Mouse (Mus musculus): Measurements from ENCODE around the gene Gadd45b. TPM values are rescaled to one million over a fixed set of nuclear protein-coding genes. Genes with fewer than 3 reads are reported as not detected.

Gene Gadd45b
- polyA plus RNA-seq, 1 experiment from 2014 or later: 12.3 TPM

DNA sequence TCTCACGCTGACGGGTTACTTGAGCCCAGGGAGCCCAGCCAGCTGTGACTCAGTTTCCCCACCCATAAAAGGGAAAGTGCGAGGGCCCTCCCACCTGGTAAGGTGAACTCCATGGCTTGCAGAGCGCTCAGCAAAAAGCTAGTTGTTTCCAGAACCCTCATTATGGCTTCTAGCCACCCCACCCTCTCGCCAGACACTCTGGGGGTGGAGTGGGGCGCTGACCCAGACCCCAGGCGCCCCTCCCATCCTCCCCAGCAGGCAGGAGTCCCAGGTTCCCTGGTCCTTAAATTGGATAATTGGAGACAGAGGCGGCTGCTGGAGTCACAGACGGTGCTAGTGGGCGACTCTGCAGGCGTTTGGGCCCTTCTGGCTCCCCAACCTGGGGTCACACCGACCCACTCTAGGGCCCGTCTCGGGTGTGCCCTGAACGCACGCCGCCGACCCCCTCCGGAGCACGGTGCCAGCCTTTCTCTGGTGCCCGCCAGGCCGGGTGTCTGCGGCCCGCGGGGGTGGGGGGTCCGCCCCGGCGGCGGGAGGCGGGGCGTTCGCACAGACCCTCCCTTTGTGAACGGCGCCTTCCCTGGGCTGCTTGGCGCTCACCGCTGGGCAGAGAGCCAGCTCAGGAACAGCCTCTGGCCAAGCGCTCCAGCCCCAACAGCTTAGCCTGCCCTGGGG is 6.4 kb downstream of the Gadd45b start:
- ATAC-seq (ENCODE audit: insufficient number of reproducible peaks, low FRiP score, low TSS enrichment, low read depth) (peak; percentile 15; the same call in 1 of the 2 replicates), DNase-seq (ENCODE audit: low spot score) (peak; percentile 82)
- no peaks in the 10 kb centered on the region for H3K9me3 ChIP-seq (ENCODE audit: control insufficient read depth, low read length)
- H3K36me3 ChIP-seq (ENCODE audit: control insufficient read depth, insufficient read depth, low read length): no peaks in the 10 kb centered on the region
- H3K27me3 ChIP-seq (ENCODE audit: control insufficient read depth, insufficient read depth, low read length): peaks cover 33% of the 10 kb centered on the region
- WGBS: 1% methylated on average over 37 of the region's 37 CpGs
- peaks cover 85% of the 10 kb centered on the region for H3K4me1 ChIP-seq (ENCODE audit: control insufficient read depth, insufficient read depth, low read length)
- peak overlapping the region; percentile 53 for H3K9ac ChIP-seq (ENCODE audit: low read length)
- peak overlapping the region; percentile 79 for H3K27ac ChIP-seq (replicated peaks; ENCODE audit: low read depth, low read length)
- peak overlapping the region; percentile 62 for H3K4me2 ChIP-seq (ENCODE audit: low read depth, severe bottlenecking)
- H3K4me3 ChIP-seq (ENCODE audit: low read depth, low read length): peak overlapping the region; percentile 28

DNA sequence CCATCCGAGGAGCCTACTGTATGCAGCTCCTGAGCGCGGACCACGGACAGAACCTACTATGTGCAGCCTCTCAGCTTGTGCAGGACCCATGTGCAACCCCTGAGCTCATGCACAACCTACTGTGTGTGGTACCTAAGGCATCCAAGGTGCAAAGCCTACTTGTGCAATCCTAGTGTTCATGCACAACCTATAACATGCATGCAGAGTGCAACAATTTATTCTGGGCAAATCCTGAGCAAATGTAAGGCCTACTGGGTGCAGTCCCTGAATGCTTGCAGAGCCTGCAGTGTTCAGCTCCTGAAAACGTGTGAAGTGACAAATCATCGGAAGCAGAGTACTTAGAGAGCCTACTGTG is 6.9 kb downstream of the Gadd45b start:
- Histone ChIP-seq H3K9ac (ENCODE audit: low read length) (peak overlapping the region; percentile 9), H3K27me3 (ENCODE audit: control insufficient read depth, insufficient read depth, low read length) (peaks cover 29% of the 10 kb centered on the region)

DNA sequence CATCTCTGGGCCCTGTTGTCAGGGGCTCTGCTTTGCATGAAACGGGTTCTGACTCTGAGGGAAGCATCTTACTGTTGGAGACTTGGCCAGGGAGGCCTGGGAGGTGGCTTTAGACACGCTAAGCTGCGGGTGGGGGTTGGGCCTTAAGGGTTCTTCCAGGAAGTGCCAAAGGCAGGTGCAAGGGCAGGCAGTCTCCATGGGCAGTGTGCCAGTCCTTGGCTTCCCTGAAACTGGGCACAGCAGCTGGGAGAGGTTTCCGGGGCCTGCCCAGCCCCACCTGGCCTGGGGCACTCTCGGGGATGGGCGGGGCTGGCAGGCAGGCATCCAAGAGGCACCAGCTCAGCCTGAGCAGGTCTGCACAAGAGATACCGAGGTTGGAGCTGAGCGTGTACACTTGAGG is 7.8 kb downstream of the Gadd45b start:
- H3K9ac ChIP-seq (ENCODE audit: low read length): no peak overlapping the region

More for the DNA sequence above, 6.9 kb downstream of the Gadd45b start:
- Histone ChIP-seq H3K4me3 (ENCODE audit: low read depth, low read length) (peak overlapping the region; percentile 28; the same call in 1 of the 2 replicates), H3K4me2 (ENCODE audit: low read depth, severe bottlenecking) (peak overlapping the region; percentile 62), H3K36me3 (ENCODE audit: control insufficient read depth, insufficient read depth, low read length) (no peaks in the 10 kb centered on the region), H3K4me1 (ENCODE audit: control insufficient read depth, insufficient read depth, low read length) (peaks cover 80% of the 10 kb centered on the region), H3K9me3 (ENCODE audit: control insufficient read depth, low read length) (no peaks in the 10 kb centered on the region), H3K27ac (replicated peaks; ENCODE audit: low read depth, low read length) (peak overlapping the region; percentile 79; the same call in 1 of the 2 replicates)
- DNase-seq (ENCODE audit: low spot score) (no peak), ATAC-seq (ENCODE audit: insufficient number of reproducible peaks, low FRiP score, low TSS enrichment, low read depth) (no peak)
- 11% methylated on average over 6 of the region's 6 CpGs for WGBS

DNA sequence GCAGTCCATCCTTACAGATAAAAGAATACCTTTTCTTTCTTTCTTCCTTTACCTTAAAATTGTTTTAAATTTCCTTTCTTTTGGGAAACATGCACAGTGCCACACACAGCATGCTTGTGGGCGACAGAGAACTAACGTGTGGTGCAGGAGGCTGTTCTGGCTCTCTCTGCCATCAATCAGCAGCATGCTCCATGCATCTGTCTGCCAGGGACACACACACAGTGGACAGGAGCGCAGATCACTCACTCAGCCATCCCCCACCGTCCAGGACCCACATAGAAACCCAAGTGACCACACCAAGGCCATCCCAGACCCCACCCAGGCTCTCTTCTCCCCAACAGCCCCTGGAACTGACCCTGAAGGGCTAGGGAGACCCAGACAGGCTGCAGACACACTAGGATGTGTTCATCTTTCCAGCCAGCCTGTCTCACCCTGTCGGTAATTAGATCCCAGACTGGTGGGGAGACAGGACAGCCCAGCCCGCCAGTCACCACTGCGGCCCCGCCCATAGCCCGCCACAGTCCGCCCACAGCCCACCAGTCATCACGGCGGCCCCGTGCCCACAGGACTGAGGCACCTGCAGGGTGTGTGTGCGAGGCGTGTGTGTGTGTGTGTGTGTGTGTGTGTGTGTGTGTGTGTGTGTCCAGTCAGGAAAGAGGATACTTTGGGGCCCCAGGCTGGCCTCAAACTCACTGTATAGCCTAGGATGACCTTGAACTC is 9.1 kb downstream of the Gadd45b start:
- 10% methylated on average over 15 of the region's 15 CpGs for WGBS
- H3K9ac ChIP-seq (ENCODE audit: low read length): no peak overlapping the region; the same call in 1 of the 2 replicates
- peak overlapping the region; percentile 30; the same call in 1 of the 2 replicates for H3K4me3 ChIP-seq (ENCODE audit: low read depth, low read length)
- H3K4me2 ChIP-seq (ENCODE audit: low read depth, severe bottlenecking): peak overlapping the region; percentile 63
- H3K9me3 ChIP-seq (ENCODE audit: control insufficient read depth, low read length): no peaks in the 10 kb centered on the region
- no peak overlapping the region for H3K27ac ChIP-seq (replicated peaks; ENCODE audit: low read depth, low read length)
- ATAC-seq (ENCODE audit: insufficient number of reproducible peaks, low FRiP score, low TSS enrichment, low read depth) (peak; percentile 32; the same call in 1 of the 2 replicates), DNase-seq (ENCODE audit: low spot score) (peak; percentile 50)
- peaks cover 58% of the 10 kb centered on the region for H3K4me1 ChIP-seq (ENCODE audit: control insufficient read depth, insufficient read depth, low read length)
- peaks cover 9% of the 10 kb centered on the region; the same call in 1 of the 2 replicates for H3K27me3 ChIP-seq (ENCODE audit: control insufficient read depth, insufficient read depth, low read length)
- H3K36me3 ChIP-seq (ENCODE audit: control insufficient read depth, insufficient read depth, low read length): no peaks in the 10 kb centered on the region

More for the DNA sequence above, 7.8 kb downstream of the Gadd45b start:
- no peak for DNase-seq (ENCODE audit: low spot score)
- 35% methylated on average over 8 of the region's 8 CpGs for WGBS
- no peak overlapping the region for H3K4me3 ChIP-seq (ENCODE audit: low read depth, low read length)
- H3K27ac ChIP-seq (replicated peaks; ENCODE audit: low read depth, low read length): no peak overlapping the region
- no peak for ATAC-seq (ENCODE audit: insufficient number of reproducible peaks, low FRiP score, low TSS enrichment, low read depth)
- H3K4me1 ChIP-seq (ENCODE audit: control insufficient read depth, insufficient read depth, low read length): peaks cover 72% of the 10 kb centered on the region
- H3K36me3 ChIP-seq (ENCODE audit: control insufficient read depth, insufficient read depth, low read length): no peaks in the 10 kb centered on the region
- no peak overlapping the region for H3K4me2 ChIP-seq (ENCODE audit: low read depth, severe bottlenecking)
- H3K27me3 ChIP-seq (ENCODE audit: control insufficient read depth, insufficient read depth, low read length): peaks cover 21% of the 10 kb centered on the region
- no peaks in the 10 kb centered on the region for H3K9me3 ChIP-seq (ENCODE audit: control insufficient read depth, low read length)

DNA sequence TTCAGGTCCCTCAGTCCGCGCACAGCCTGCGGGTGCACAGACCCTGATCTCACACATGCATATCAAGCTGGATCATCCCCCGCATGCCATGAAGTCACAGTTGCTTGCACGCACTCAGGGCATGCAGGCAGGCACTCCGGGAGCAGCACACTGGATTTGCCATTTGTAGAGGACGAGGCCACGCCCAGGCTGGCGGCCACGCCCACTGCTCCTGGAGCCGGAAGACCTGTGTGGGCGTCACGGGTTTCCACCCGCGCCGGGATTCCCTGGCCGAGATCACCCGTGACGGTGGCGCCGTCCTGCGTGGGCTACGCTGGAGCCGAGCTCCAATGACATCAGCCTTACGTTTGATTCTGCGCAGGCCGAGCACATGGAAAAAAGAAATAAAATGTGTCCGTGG is 9.8 kb downstream of the Gadd45b start:
- no peak; the same call in 1 of the 2 replicates for ATAC-seq (ENCODE audit: insufficient number of reproducible peaks, low FRiP score, low TSS enrichment, low read depth)
- Histone ChIP-seq H3K4me1 (ENCODE audit: control insufficient read depth, insufficient read depth, low read length) (peaks cover 53% of the 10 kb centered on the region), H3K9ac (ENCODE audit: low read length) (peak overlapping the region; percentile 36), H3K4me2 (ENCODE audit: low read depth, severe bottlenecking) (peak overlapping the region; percentile 63), H3K4me3 (ENCODE audit: low read depth, low read length) (peak overlapping the region; percentile 30), H3K36me3 (ENCODE audit: control insufficient read depth, insufficient read depth, low read length) (no peaks in the 10 kb centered on the region), H3K27ac (replicated peaks; ENCODE audit: low read depth, low read length) (no peak overlapping the region), H3K9me3 (ENCODE audit: control insufficient read depth, low read length) (no peaks in the 10 kb centered on the region), H3K27me3 (ENCODE audit: control insufficient read depth, insufficient read depth, low read length) (peaks cover 3% of the 10 kb centered on the region; the same call in 1 of the 2 replicates)
- peak; percentile 88 for DNase-seq (ENCODE audit: low spot score)
- 7% methylated on average over 28 of the region's 28 CpGs for WGBS

DNA sequence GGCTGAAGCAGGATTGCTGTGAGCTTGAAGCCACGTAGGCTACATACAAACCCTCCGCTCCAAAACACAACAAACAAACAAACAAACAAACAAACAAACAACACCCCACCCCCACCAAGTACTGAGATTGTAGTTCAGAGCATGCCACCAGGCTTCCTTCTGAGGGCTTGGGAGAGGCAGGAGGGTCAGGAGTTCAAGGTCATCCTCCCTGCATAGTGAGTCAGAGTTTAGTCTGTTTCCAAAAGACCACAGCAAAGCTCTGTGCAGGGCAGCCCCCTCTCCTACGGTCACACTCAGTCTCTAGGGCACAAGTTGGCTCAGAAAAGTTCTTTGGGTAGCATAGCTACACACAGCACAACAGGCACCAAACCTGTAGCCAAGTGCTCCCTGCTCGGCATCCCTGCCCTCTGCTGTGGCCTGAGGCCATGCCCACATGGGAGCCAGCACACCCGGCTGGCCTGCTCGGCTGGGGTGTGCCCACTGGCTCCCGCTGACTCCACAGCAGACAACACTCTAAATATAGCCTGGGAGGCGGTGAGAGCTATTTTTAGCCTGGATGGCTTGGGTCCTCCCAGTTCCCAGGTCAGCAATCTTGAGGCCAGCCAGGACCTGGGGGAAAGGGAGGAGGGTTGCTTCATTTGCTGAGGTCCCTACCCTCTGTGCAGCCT is 10.6 kb downstream of the Gadd45b start:
- H3K27ac ChIP-seq (replicated peaks; ENCODE audit: low read depth, low read length): no peak overlapping the region
- no peak for ATAC-seq (ENCODE audit: insufficient number of reproducible peaks, low FRiP score, low TSS enrichment, low read depth)

DNA sequence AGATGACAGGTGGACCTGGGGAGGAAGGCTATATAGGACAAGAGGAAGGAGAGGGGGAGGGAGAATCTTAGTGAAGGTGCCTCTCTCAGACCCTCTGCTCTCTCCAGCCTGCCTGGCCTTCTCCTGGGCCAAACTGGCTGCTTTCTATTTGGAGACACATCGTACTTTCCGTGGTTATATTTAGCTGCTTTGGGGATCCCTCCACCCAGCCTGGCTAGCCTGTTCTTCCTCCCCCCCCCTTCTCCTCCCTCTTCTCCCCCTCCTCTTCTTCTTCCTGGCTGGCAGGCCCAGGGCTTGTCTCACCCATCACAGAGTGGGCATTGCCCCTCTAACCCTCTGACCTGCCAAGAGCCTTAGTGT is 11.1 kb downstream of the Gadd45b start:
- H3K9ac ChIP-seq (ENCODE audit: low read length): no peak overlapping the region

More for the DNA sequence above, 10.6 kb downstream of the Gadd45b start:
- 44% methylated on average over 8 of the region's 8 CpGs for WGBS
- Histone ChIP-seq H3K27me3 (ENCODE audit: control insufficient read depth, insufficient read depth, low read length) (0 out of 2 replicates have a peak, but pooled peaks cover 3% of the 10 kb centered on the region), H3K4me3 (ENCODE audit: low read depth, low read length) (no peak overlapping the region), H3K9me3 (ENCODE audit: control insufficient read depth, low read length) (no peaks in the 10 kb centered on the region), H3K4me1 (ENCODE audit: control insufficient read depth, insufficient read depth, low read length) (peaks cover 49% of the 10 kb centered on the region), H3K9ac (ENCODE audit: low read length) (no peak overlapping the region), H3K4me2 (ENCODE audit: low read depth, severe bottlenecking) (peak overlapping the region; percentile 63; the same call in 1 of the 2 replicates), H3K36me3 (ENCODE audit: control insufficient read depth, insufficient read depth, low read length) (no peaks in the 10 kb centered on the region)
- DNase-seq (ENCODE audit: low spot score): no peak

DNA sequence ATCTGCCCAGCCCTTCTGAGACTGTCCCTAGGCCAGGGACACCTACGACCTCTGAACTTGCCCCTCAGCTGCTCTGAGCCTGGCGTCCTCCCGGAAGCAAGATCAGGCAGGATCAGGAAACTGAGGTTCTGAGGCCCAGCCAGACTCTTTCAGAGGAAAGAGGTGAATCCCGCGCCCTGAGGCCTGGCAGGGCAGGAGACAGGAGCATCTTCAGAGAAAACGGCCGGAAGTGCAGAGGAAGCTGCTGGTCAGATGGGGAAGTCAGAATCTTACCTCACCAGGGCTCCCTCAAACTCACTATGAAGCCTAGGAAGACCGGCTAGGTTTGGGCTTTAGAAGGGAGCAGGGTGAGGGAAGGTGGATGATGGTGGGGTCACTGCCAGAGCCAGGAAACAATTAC is 13.0 kb downstream of the Gadd45b start:
- H3K9ac ChIP-seq (ENCODE audit: low read length): no peak overlapping the region
- 45% methylated on average over 8 of the region's 8 CpGs for WGBS
- H3K36me3 ChIP-seq (ENCODE audit: control insufficient read depth, insufficient read depth, low read length): no peaks in the 10 kb centered on the region
- no peak overlapping the region for H3K27ac ChIP-seq (replicated peaks; ENCODE audit: low read depth, low read length)
- no peak overlapping the region for H3K4me2 ChIP-seq (ENCODE audit: low read depth, severe bottlenecking)
- no peak overlapping the region for H3K4me3 ChIP-seq (ENCODE audit: low read depth, low read length)
- no peak for DNase-seq (ENCODE audit: low spot score)
- H3K27me3 ChIP-seq (ENCODE audit: control insufficient read depth, insufficient read depth, low read length): no peaks in the 10 kb centered on the region
- no peaks in the 10 kb centered on the region for H3K9me3 ChIP-seq (ENCODE audit: control insufficient read depth, low read length)
- peaks cover 26% of the 10 kb centered on the region for H3K4me1 ChIP-seq (ENCODE audit: control insufficient read depth, insufficient read depth, low read length)
- no peak for ATAC-seq (ENCODE audit: insufficient number of reproducible peaks, low FRiP score, low TSS enrichment, low read depth)

More for the DNA sequence above, 11.1 kb downstream of the Gadd45b start:
- H3K4me1 ChIP-seq (ENCODE audit: control insufficient read depth, insufficient read depth, low read length): peaks cover 44% of the 10 kb centered on the region
- DNase-seq (ENCODE audit: low spot score) (no peak), ATAC-seq (ENCODE audit: insufficient number of reproducible peaks, low FRiP score, low TSS enrichment, low read depth) (no peak)
- 63% methylated on average over 2 of the region's 2 CpGs for WGBS
- no peak overlapping the region for H3K4me3 ChIP-seq (ENCODE audit: low read depth, low read length)
- no peak overlapping the region for H3K27ac ChIP-seq (replicated peaks; ENCODE audit: low read depth, low read length)
- H3K27me3 ChIP-seq (ENCODE audit: control insufficient read depth, insufficient read depth, low read length): 0 out of 2 replicates have a peak, but pooled peaks cover 3% of the 10 kb centered on the region
- H3K36me3 ChIP-seq (ENCODE audit: control insufficient read depth, insufficient read depth, low read length): no peaks in the 10 kb centered on the region
- H3K9me3 ChIP-seq (ENCODE audit: control insufficient read depth, low read length): no peaks in the 10 kb centered on the region
- H3K4me2 ChIP-seq (ENCODE audit: low read depth, severe bottlenecking): no peak overlapping the region

Data from limb, embryonic 11.5 days (tissue).